Comparison of ENCODE assay signal across 26 mouse cellular contexts in genomic region chr19:26994586-26995352, GRCm38 (mm10).
DNase-seq lines count a peak whose midpoint lies in the region; ATAC-seq and TF ChIP-seq lines count a peak whose summit lies in the region.
"Had no signal": no experiment of that assay in that cellular context is flagged by ENCODE, and none has a peak within 500 bp of the region (broad histone marks: within the 10 kb centered on the region; RNA-seq: fewer than 3 reads in every experiment).

No protein-coding gene starts in this region.

- no peak overlapping the region for H3K4me3 ChIP-seq in kidney, embryonic 14.5 days (ENCODE audit: low read length)
- H3K4me3 ChIP-seq in lung, embryonic 14.5 days (ENCODE audit: low read depth, low read length): no peak overlapping the region
- no peak overlapping the region for H3K4me3 ChIP-seq in lung, adult 2 months (replicated peaks; ENCODE audit: extremely low read depth, low read depth, low read length)
- no peak overlapping the region for H3K4me3 ChIP-seq in neural tube, embryonic 14.5 days (ENCODE audit: low read depth, low read length)
- H3K4me3 ChIP-seq: forebrain, embryonic 12.5 days; heart, adult 2 months; heart, embryonic 13.5 days; liver, embryonic 13.5 days; neural tube, embryonic 12.5 days; stomach, embryonic 15.5 days had no signal

- TF ChIP-seq CTCF in lung, embryonic 14.5 days (IDR thresholded peaks at IDR 0.05; ENCODE audit: low read depth): no peak
- no peak for TF ChIP-seq CTCF in lung, adult 2 months (IDR thresholded peaks at IDR 0.05; ENCODE audit: insufficient read depth, low read length)

- peak overlapping the region; percentile 87 for H3K27ac ChIP-seq in kidney, embryonic 14.5 days (ENCODE audit: low read depth, low read length)
- H3K27ac ChIP-seq in lung, embryonic 14.5 days (ENCODE audit: low read depth): no peak overlapping the region
- H3K27ac ChIP-seq in neural tube, embryonic 14.5 days (ENCODE audit: low read depth, low read length): no peak overlapping the region
- H3K27ac ChIP-seq: forebrain, embryonic 12.5 days; heart, adult 2 months; heart, embryonic 13.5 days; liver, embryonic 13.5 days; neural tube, embryonic 12.5 days; stomach, embryonic 15.5 days had no signal

- H3K27me3 ChIP-seq in kidney, embryonic 14.5 days (ENCODE audit: control insufficient read depth, insufficient read depth, low read length): no peaks in the 10 kb centered on the region
- H3K27me3 ChIP-seq in lung, embryonic 14.5 days (ENCODE audit: insufficient read depth, low read length): no peaks in the 10 kb centered on the region
- no peaks in the 10 kb centered on the region for H3K27me3 ChIP-seq in neural tube, embryonic 14.5 days (ENCODE audit: control insufficient read depth, insufficient read depth, low read length)
- H3K27me3 ChIP-seq: forebrain, embryonic 12.5 days; heart, embryonic 13.5 days; liver, embryonic 13.5 days; neural tube, embryonic 12.5 days; Patski; stomach, embryonic 15.5 days had no signal

- H3K9ac ChIP-seq in kidney, embryonic 14.5 days (ENCODE audit: low read depth, low read length): no peak overlapping the region
- H3K9ac ChIP-seq in lung, embryonic 14.5 days: no peak overlapping the region
- no peak overlapping the region for H3K9ac ChIP-seq in neural tube, embryonic 14.5 days (replicated peaks; ENCODE audit: low read depth, low read length)
- H3K9ac ChIP-seq: forebrain, embryonic 12.5 days; heart, embryonic 13.5 days; liver, embryonic 13.5 days; neural tube, embryonic 12.5 days; stomach, embryonic 15.5 days had no signal

- H3K4me2 ChIP-seq in kidney, embryonic 14.5 days (replicated peaks; ENCODE audit: low read depth, low read length): no peak overlapping the region
- no peak overlapping the region for H3K4me2 ChIP-seq in lung, embryonic 14.5 days
- no peak overlapping the region for H3K4me2 ChIP-seq in neural tube, embryonic 14.5 days (ENCODE audit: low read depth, low read length)
- H3K4me2 ChIP-seq: forebrain, embryonic 12.5 days; heart, embryonic 13.5 days; liver, embryonic 13.5 days; midbrain, embryonic 11.5 days; neural tube, embryonic 12.5 days; stomach, embryonic 15.5 days had no signal

- ATAC-seq in kidney, embryonic 14.5 days (ENCODE audit: low FRiP score, low TSS enrichment): peak; percentile 73; the same call in 1 of the 2 replicates
- ATAC-seq in lung, embryonic 14.5 days (ENCODE audit: insufficient read depth): peak; percentile 49; the same call in 1 of the 2 replicates
- peak; percentile 63 for ATAC-seq in neural tube, embryonic 14.5 days (ENCODE audit: low read depth)
- no peak for ATAC-seq in erythroid progenitor cell, adult 5-6 weeks (replicated peaks; ENCODE audit: low FRiP score, poor library complexity, severe bottlenecking)
- ATAC-seq: Patski had no signal

- DNase-seq in kidney, adult 11 months: no peak
- peak; percentile 63 for DNase-seq in lung, embryonic 14.5 days
- DNase-seq in lung, adult 2 months: no peak
- DNase-seq in thymus, postnatal 14 days: peak; percentile 26
- no peak for DNase-seq in thymus, postnatal 10 days (ENCODE audit: low spot score in 2 of 2)
- DNase-seq: adrenal gland, adult 2 months; cerebellum, adult 11-12 months; cerebellum, postnatal 10 days; gastrocnemius, postnatal 36 days; heart, adult 2 months; heart, postnatal 14 days; kidney, postnatal 36 days; layer of hippocampus, adult 9-11 months; liver, embryonic 13.5 days; lung, postnatal 14 days; right cerebral cortex, adult 18-20 months; right cerebral cortex, postnatal 4 days had no signal

- H3K36me3 ChIP-seq in kidney, embryonic 14.5 days (ENCODE audit: control insufficient read depth, insufficient read depth, low read length): no peaks in the 10 kb centered on the region
- no peaks in the 10 kb centered on the region for H3K36me3 ChIP-seq in lung, embryonic 14.5 days (ENCODE audit: insufficient read depth)
- no peaks in the 10 kb centered on the region for H3K36me3 ChIP-seq in neural tube, embryonic 14.5 days (ENCODE audit: control insufficient read depth, insufficient read depth, low read length)
- H3K36me3 ChIP-seq: forebrain, embryonic 12.5 days; heart, embryonic 13.5 days; liver, embryonic 13.5 days; neural tube, embryonic 12.5 days; stomach, embryonic 15.5 days had no signal

- WGBS in kidney, embryonic 14.5 days: 18% methylated on average over 4 of the region's 4 CpGs
- 56% methylated on average over 4 of the region's 4 CpGs for WGBS in lung, embryonic 14.5 days
- 62% methylated on average over 4 of the region's 4 CpGs for WGBS in lung, adult 2 months
- 34% methylated on average over 4 of the region's 4 CpGs for WGBS in neural tube, embryonic 14.5 days

- no peaks in the 10 kb centered on the region; the same call in 1 of the 2 replicates for H3K4me1 ChIP-seq in kidney, embryonic 14.5 days (ENCODE audit: control insufficient read depth, insufficient read depth, low read length)
- no peaks in the 10 kb centered on the region for H3K4me1 ChIP-seq in lung, embryonic 14.5 days (ENCODE audit: insufficient read depth)
- no peaks in the 10 kb centered on the region for H3K4me1 ChIP-seq in lung, adult 2 months (ENCODE audit: control insufficient read depth, insufficient read depth, low read length)
- no peaks in the 10 kb centered on the region for H3K4me1 ChIP-seq in neural tube, embryonic 14.5 days (ENCODE audit: control insufficient read depth, insufficient read depth, low read length)
- H3K4me1 ChIP-seq: forebrain, embryonic 12.5 days; heart, embryonic 13.5 days; liver, embryonic 13.5 days; stomach, embryonic 15.5 days had no signal

- no peaks in the 10 kb centered on the region for H3K9me3 ChIP-seq in kidney, embryonic 14.5 days (ENCODE audit: control insufficient read depth, low read length)
- no peaks in the 10 kb centered on the region for H3K9me3 ChIP-seq in lung, embryonic 14.5 days (ENCODE audit: low read depth, low read length)
- H3K9me3 ChIP-seq in neural tube, embryonic 14.5 days (ENCODE audit: control insufficient read depth, low read length): no peaks in the 10 kb centered on the region
- H3K9me3 ChIP-seq: forebrain, embryonic 12.5 days; heart, embryonic 13.5 days; liver, embryonic 13.5 days; neural tube, embryonic 12.5 days; stomach, embryonic 15.5 days had no signal

- TF ChIP-seq POLR2A in lung, adult 2 months (IDR thresholded peaks at IDR 0.05; ENCODE audit: borderline replicate concordance, extremely low read depth, low read depth, low read length): no peak

Comparison
In these comparisons a context has a peak if more than half of its experiments do, and no peak if none do; other contexts are left out.
1. DNase-seq: peak in lung, embryonic 14.5 days (single experiment) and thymus, postnatal 14 days (single experiment); none in kidney, adult 11 months (single experiment), lung, adult 2 months (single experiment) and thymus, postnatal 10 days (0 of 2).